Mouse (Mus musculus): ENCODE results near the gene Dhx58. TPM values are rescaled to one million over a fixed set of nuclear protein-coding genes. Genes with fewer than 3 reads are reported as not detected.

The Dhx58 gene
- polyA plus RNA-seq, 1 experiment from 2014 or later: 0.74 TPM

GRCm38 (mm10) chr11:100721776-100722492 lies 17.9 kb upstream of the Dhx58 start:
- 36% methylated on average over 8 of the region's 8 CpGs for WGBS
- H3K4me3 ChIP-seq: no peak overlapping the region
- ATAC-seq (ENCODE audit: insufficient number of reproducible peaks, low FRiP score): 0 out of 2 replicates have a peak, but pooled peaks have one; percentile 26

GRCm38 (mm10) chr11:100721254-100721653 lies 17.2 kb upstream of the Dhx58 start:
- Histone ChIP-seq H3K4me2 (peak overlapping the region; percentile 15; the same call in 1 of the 2 replicates), H3K27me3 (replicated peaks) (no peaks in the 10 kb centered on the region), H3K9ac (peak overlapping the region; percentile 42), H3K9me3 (replicated peaks) (no peaks in the 10 kb centered on the region), H3K36me3 (peaks cover 31% of the 10 kb centered on the region), H3K4me3 (no peak overlapping the region), H3K27ac (ENCODE audit: poor library complexity, severe bottlenecking) (peak overlapping the region; percentile 82), H3K4me1 (replicated peaks) (peaks cover 50% of the 10 kb centered on the region)
- 52% methylated on average over 4 of the region's 4 CpGs for WGBS
- ATAC-seq (ENCODE audit: insufficient number of reproducible peaks, low FRiP score): no peak

More at GRCm38 (mm10) chr11:100721776-100722492, 17.9 kb upstream of the Dhx58 start:
- peaks cover 50% of the 10 kb centered on the region for H3K4me1 ChIP-seq (replicated peaks)
- no peaks in the 10 kb centered on the region for H3K9me3 ChIP-seq (replicated peaks)
- H3K36me3 ChIP-seq: peaks cover 24% of the 10 kb centered on the region
- H3K27me3 ChIP-seq (replicated peaks): no peaks in the 10 kb centered on the region
- H3K27ac ChIP-seq (ENCODE audit: poor library complexity, severe bottlenecking): peak overlapping the region; percentile 82
- peak overlapping the region; percentile 50 for H3K9ac ChIP-seq
- H3K4me2 ChIP-seq: peak overlapping the region; percentile 27

- H3K27me3 ChIP-seq (replicated peaks): no peaks in the 10 kb centered on the region
- ATAC-seq (ENCODE audit: insufficient number of reproducible peaks, low FRiP score): no peak
- peak overlapping the region; percentile 42; the same call in 1 of the 2 replicates for H3K9ac ChIP-seq
- H3K4me2 ChIP-seq: 0 out of 2 replicates have a peak overlapping the region, but pooled peaks have one; percentile 15
- H3K4me3 ChIP-seq: no peak overlapping the region
- H3K36me3 ChIP-seq: peaks cover 40% of the 10 kb centered on the region
- peaks cover 49% of the 10 kb centered on the region for H3K4me1 ChIP-seq (replicated peaks)
- WGBS: 32% methylated on average over 5 of the region's 5 CpGs
- peak overlapping the region; percentile 82 for H3K27ac ChIP-seq (ENCODE audit: poor library complexity, severe bottlenecking)
- H3K9me3 ChIP-seq (replicated peaks): no peaks in the 10 kb centered on the region
Observed at GRCm38 (mm10) chr11:100720345-100720744, 16.3 kb upstream of the Dhx58 start.

- WGBS: 80% methylated on average over 11 of the region's 11 CpGs
- H3K9ac ChIP-seq: no peak overlapping the region
- ATAC-seq (ENCODE audit: insufficient number of reproducible peaks, low FRiP score): no peak
- no peaks in the 10 kb centered on the region for H3K27me3 ChIP-seq (replicated peaks)
- H3K36me3 ChIP-seq: peaks cover 44% of the 10 kb centered on the region
- peak overlapping the region; percentile 82; the same call in 1 of the 2 replicates for H3K27ac ChIP-seq (ENCODE audit: poor library complexity, severe bottlenecking)
- H3K9me3 ChIP-seq (replicated peaks): no peaks in the 10 kb centered on the region
- H3K4me2 ChIP-seq: no peak overlapping the region
- H3K4me1 ChIP-seq (replicated peaks): peaks cover 44% of the 10 kb centered on the region
- no peak overlapping the region for H3K4me3 ChIP-seq
Observed at GRCm38 (mm10) chr11:100719893-100720292, 15.8 kb upstream of the Dhx58 start.

GRCm38 (mm10) chr11:100719312-100719711 lies 15.2 kb upstream of the Dhx58 start:
- Histone ChIP-seq H3K27me3 (replicated peaks) (no peaks in the 10 kb centered on the region), H3K9ac (no peak overlapping the region), H3K36me3 (peaks cover 45% of the 10 kb centered on the region), H3K27ac (ENCODE audit: poor library complexity, severe bottlenecking) (no peak overlapping the region), H3K4me1 (replicated peaks) (peaks cover 42% of the 10 kb centered on the region), H3K4me2 (no peak overlapping the region), H3K4me3 (no peak overlapping the region), H3K9me3 (replicated peaks) (no peaks in the 10 kb centered on the region)
- ATAC-seq (ENCODE audit: insufficient number of reproducible peaks, low FRiP score): no peak
- WGBS: 83% methylated on average over 2 of the region's 3 CpGs

- no peak overlapping the region for H3K4me2 ChIP-seq
- H3K9ac ChIP-seq: no peak overlapping the region
- H3K36me3 ChIP-seq: peaks cover 45% of the 10 kb centered on the region
- 88% methylated on average over 4 of the region's 4 CpGs for WGBS
- H3K4me1 ChIP-seq (replicated peaks): peaks cover 44% of the 10 kb centered on the region
- H3K27ac ChIP-seq (ENCODE audit: poor library complexity, severe bottlenecking): no peak overlapping the region
- no peak for ATAC-seq (ENCODE audit: insufficient number of reproducible peaks, low FRiP score)
- no peaks in the 10 kb centered on the region for H3K27me3 ChIP-seq (replicated peaks)
- H3K9me3 ChIP-seq (replicated peaks): no peaks in the 10 kb centered on the region
- H3K4me3 ChIP-seq: no peak overlapping the region
Observed at GRCm38 (mm10) chr11:100718866-100719265, 14.8 kb upstream of the Dhx58 start.

- H3K9ac ChIP-seq: no peak overlapping the region
- H3K27ac ChIP-seq (ENCODE audit: poor library complexity, severe bottlenecking): no peak overlapping the region
- peaks cover 45% of the 10 kb centered on the region for H3K36me3 ChIP-seq
- 94% methylated on average over 7 of the region's 7 CpGs for WGBS
- peaks cover 48% of the 10 kb centered on the region for H3K4me1 ChIP-seq (replicated peaks)
- H3K4me2 ChIP-seq: no peak overlapping the region
- ATAC-seq (ENCODE audit: insufficient number of reproducible peaks, low FRiP score): no peak
- no peaks in the 10 kb centered on the region for H3K27me3 ChIP-seq (replicated peaks)
- H3K9me3 ChIP-seq (replicated peaks): no peaks in the 10 kb centered on the region
- no peak overlapping the region for H3K4me3 ChIP-seq
Observed at GRCm38 (mm10) chr11:100718462-100718861, 14.4 kb upstream of the Dhx58 start.

GRCm38 (mm10) chr11:100716649-100717048 lies 12.6 kb upstream of the Dhx58 start:
- Histone ChIP-seq H3K27me3 (replicated peaks) (no peaks in the 10 kb centered on the region), H3K27ac (ENCODE audit: poor library complexity, severe bottlenecking) (no peak overlapping the region), H3K4me1 (replicated peaks) (peaks cover 42% of the 10 kb centered on the region), H3K4me2 (no peak overlapping the region), H3K4me3 (no peak overlapping the region), H3K36me3 (peaks cover 45% of the 10 kb centered on the region), H3K9ac (no peak overlapping the region), H3K9me3 (replicated peaks) (no peaks in the 10 kb centered on the region)
- ATAC-seq (ENCODE audit: insufficient number of reproducible peaks, low FRiP score): no peak
- WGBS: 78% methylated on average over 3 of the region's 3 CpGs

GRCm38 (mm10) chr11:100714948-100715347 lies 10.9 kb upstream of the Dhx58 start:
- H3K9ac ChIP-seq: no peak overlapping the region
- no peaks in the 10 kb centered on the region for H3K9me3 ChIP-seq (replicated peaks)
- H3K27ac ChIP-seq (ENCODE audit: poor library complexity, severe bottlenecking): no peak overlapping the region
- H3K27me3 ChIP-seq (replicated peaks): no peaks in the 10 kb centered on the region
- WGBS: 89% methylated on average over 6 of the region's 6 CpGs
- no peak overlapping the region for H3K4me3 ChIP-seq
- peaks cover 34% of the 10 kb centered on the region for H3K4me1 ChIP-seq (replicated peaks)
- peaks cover 57% of the 10 kb centered on the region for H3K36me3 ChIP-seq
- ATAC-seq (ENCODE audit: insufficient number of reproducible peaks, low FRiP score): no peak
- H3K4me2 ChIP-seq: no peak overlapping the region

- Histone ChIP-seq H3K9me3 (replicated peaks) (no peaks in the 10 kb centered on the region), H3K36me3 (peaks cover 61% of the 10 kb centered on the region), H3K27me3 (replicated peaks) (no peaks in the 10 kb centered on the region), H3K27ac (ENCODE audit: poor library complexity, severe bottlenecking) (peak overlapping the region; percentile 76), H3K4me3 (peak overlapping the region; percentile 33; the same call in 1 of the 2 replicates), H3K4me1 (replicated peaks) (peaks cover 29% of the 10 kb centered on the region), H3K4me2 (peak overlapping the region; percentile 71), H3K9ac (peak overlapping the region; percentile 67; the same call in 1 of the 2 replicates)
- ATAC-seq (ENCODE audit: insufficient number of reproducible peaks, low FRiP score): 0 out of 2 replicates have a peak, but pooled peaks have one; percentile 12
- WGBS: 39% methylated on average over 6 of the region's 6 CpGs
Observed at GRCm38 (mm10) chr11:100714534-100714915, 10.5 kb upstream of the Dhx58 start.

- H3K4me1 ChIP-seq (replicated peaks): peaks cover 29% of the 10 kb centered on the region
- no peaks in the 10 kb centered on the region for H3K9me3 ChIP-seq (replicated peaks)
- ATAC-seq (ENCODE audit: insufficient number of reproducible peaks, low FRiP score): peak; percentile 76
- peak within 1 kb of the TSS; percentile 33 for H3K4me3 ChIP-seq
- peak within 1 kb of the TSS; percentile 76 for H3K27ac ChIP-seq (ENCODE audit: poor library complexity, severe bottlenecking)
- no peaks in the 10 kb centered on the region for H3K27me3 ChIP-seq (replicated peaks)
- WGBS: 2% methylated on average over 38 of the region's 38 CpGs
- H3K4me2 ChIP-seq: peak within 1 kb of the TSS; percentile 71
- H3K36me3 ChIP-seq: peaks cover 62% of the 10 kb centered on the region
- peak within 1 kb of the TSS; percentile 67 for H3K9ac ChIP-seq
Observed at GRCm38 (mm10) chr11:100713735-100714533, 9.9 kb upstream of the Dhx58 start, which contains the start of gene Hspb9. Gene Hspb9, plus strand, starts transcription at chr11:100713850.
